Mouse (Mus musculus): Measurements from ENCODE around the gene Nrip1. TPM values are rescaled to one million over a fixed set of nuclear protein-coding genes. Genes with fewer than 3 reads are reported as not detected.

Gene Nrip1
- polyA plus RNA-seq, 1 experiment from 2014 or later, result 34.0 TPM

- H3K4me3 ChIP-seq, result no peak overlapping the region
- no peak overlapping the region for H3K27ac ChIP-seq
- H3K27me3 ChIP-seq, result no peaks in the 10 kb centered on the region
- WGBS, result 83% methylated on average over 5 of the region's 5 CpGs
- no peaks in the 10 kb centered on the region for H3K36me3 ChIP-seq
- H3K4me1 ChIP-seq, result peaks cover 4% of the 10 kb centered on the region; the same call in 1 of the 2 replicates
- no peak overlapping the region for H3K4me2 ChIP-seq (replicated peaks)
- no peak for ATAC-seq (ENCODE audit: low FRiP score)
- no peak overlapping the region for H3K9ac ChIP-seq
- H3K9me3 ChIP-seq (replicated peaks), result no peaks in the 10 kb centered on the region
Observed at GRCm38 (mm10) chr16:76355267-76355666, 18.4 kb downstream of the Nrip1 start.

DNA sequence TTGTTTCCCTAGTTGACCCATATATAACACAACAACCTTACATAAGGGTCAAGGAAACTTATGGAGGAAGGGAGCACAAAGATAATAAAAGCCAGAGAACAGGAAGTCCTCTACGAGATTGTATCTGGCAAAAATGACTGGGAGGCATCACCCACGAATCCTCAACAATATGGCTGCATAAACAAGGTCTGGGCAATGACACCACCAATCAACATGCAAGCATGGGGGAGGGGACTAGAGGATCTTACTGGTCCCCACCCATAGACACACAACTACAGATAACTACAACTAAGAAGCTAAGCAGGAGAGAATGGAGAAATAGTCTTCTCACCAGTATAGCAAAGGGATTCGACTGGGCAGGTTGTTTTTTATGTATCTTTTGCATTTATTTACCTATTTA, 18.8 kb downstream of the Nrip1 start:
- no peaks in the 10 kb centered on the region for H3K9me3 ChIP-seq (replicated peaks)
- 80% methylated on average over 3 of the region's 3 CpGs for WGBS
- no peak overlapping the region for H3K27ac ChIP-seq
- H3K27me3 ChIP-seq, result no peaks in the 10 kb centered on the region
- no peak overlapping the region for H3K4me2 ChIP-seq (replicated peaks)
- no peak overlapping the region for H3K4me3 ChIP-seq
- ATAC-seq (ENCODE audit: low FRiP score), result no peak
- peaks cover 4% of the 10 kb centered on the region; the same call in 1 of the 2 replicates for H3K4me1 ChIP-seq
- H3K9ac ChIP-seq, result no peak overlapping the region
- no peaks in the 10 kb centered on the region for H3K36me3 ChIP-seq

DNA sequence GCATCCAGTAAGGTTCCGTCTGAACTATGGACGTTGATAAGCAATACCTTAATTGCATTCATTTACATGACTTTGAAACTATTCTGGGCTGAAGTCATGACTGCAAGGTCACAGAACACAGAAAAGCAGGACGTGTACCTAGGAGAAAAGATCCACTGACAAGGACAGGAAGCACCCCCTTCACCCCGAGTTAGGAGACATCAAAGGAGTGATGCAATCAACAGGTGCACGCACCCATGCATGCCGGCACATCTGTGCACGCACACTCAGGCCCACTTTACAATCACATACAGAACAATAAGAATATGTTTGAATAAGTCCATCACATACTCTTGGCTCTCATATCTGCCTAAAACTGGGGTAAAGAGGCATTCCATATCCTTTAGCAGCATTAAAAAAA, 19.3 kb downstream of the Nrip1 start:
- Histone ChIP-seq H3K36me3 (no peaks in the 10 kb centered on the region), H3K9ac (no peak overlapping the region), H3K9me3 (replicated peaks) (no peaks in the 10 kb centered on the region), H3K4me1 (peaks cover 4% of the 10 kb centered on the region; the same call in 1 of the 2 replicates), H3K4me3 (no peak overlapping the region), H3K27me3 (no peaks in the 10 kb centered on the region), H3K4me2 (replicated peaks) (no peak overlapping the region), H3K27ac (no peak overlapping the region)
- ATAC-seq (ENCODE audit: low FRiP score), result no peak
- 80% methylated on average over 7 of the region's 7 CpGs for WGBS

GRCm38 (mm10) chr16:76350922-76351321, 22.7 kb downstream of the Nrip1 start:
- Histone ChIP-seq H3K27me3 (no peaks in the 10 kb centered on the region), H3K9me3 (replicated peaks) (no peaks in the 10 kb centered on the region), H3K36me3 (no peaks in the 10 kb centered on the region), H3K27ac (no peak overlapping the region), H3K4me3 (no peak overlapping the region), H3K4me2 (replicated peaks) (no peak overlapping the region), H3K9ac (no peak overlapping the region), H3K4me1 (no peaks in the 10 kb centered on the region)
- no peak for ATAC-seq (ENCODE audit: low FRiP score)
- WGBS, result 88% methylated on average over 8 of the region's 8 CpGs

DNA sequence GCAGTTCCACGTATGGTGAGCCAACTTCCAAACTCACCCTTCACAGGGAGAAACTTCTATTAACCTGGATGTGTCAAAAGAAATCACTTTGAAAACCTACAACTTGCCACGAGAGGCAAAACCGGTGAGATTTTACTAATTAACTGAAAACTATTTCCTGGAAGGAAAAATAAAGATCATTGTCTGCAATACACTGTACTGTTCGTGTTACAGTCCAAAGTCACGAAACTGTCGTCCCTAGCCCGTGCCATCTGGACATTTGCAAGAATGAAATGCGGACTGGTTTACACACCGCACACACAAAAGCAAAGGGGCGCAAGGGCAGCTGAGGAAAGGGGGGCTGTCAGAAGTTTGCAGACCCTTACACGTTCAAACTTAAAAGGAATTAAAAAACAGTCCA, 24.6 kb downstream of the Nrip1 start:
- H3K36me3 ChIP-seq, result peaks cover 3% of the 10 kb centered on the region
- H3K27me3 ChIP-seq, result no peaks in the 10 kb centered on the region
- H3K27ac ChIP-seq, result no peak overlapping the region
- H3K4me3 ChIP-seq, result no peak overlapping the region
- H3K4me1 ChIP-seq, result no peaks in the 10 kb centered on the region
- WGBS, result 80% methylated on average over 11 of the region's 11 CpGs
- ATAC-seq (ENCODE audit: low FRiP score), result no peak
- H3K4me2 ChIP-seq (replicated peaks), result no peak overlapping the region
- H3K9ac ChIP-seq, result no peak overlapping the region
- H3K9me3 ChIP-seq (replicated peaks), result peaks cover 4% of the 10 kb centered on the region; the same call in 1 of the 2 replicates

GRCm38 (mm10) chr16:76347719-76348421, 25.8 kb downstream of the Nrip1 start:
- no peak for ATAC-seq (ENCODE audit: low FRiP score)
- no peak overlapping the region for H3K27ac ChIP-seq
- WGBS, result 73% methylated on average over 13 of the region's 13 CpGs
- H3K27me3 ChIP-seq, result no peaks in the 10 kb centered on the region
- H3K9me3 ChIP-seq (replicated peaks), result peaks cover 8% of the 10 kb centered on the region; the same call in 1 of the 2 replicates
- no peak overlapping the region for H3K9ac ChIP-seq
- peaks cover 8% of the 10 kb centered on the region for H3K36me3 ChIP-seq
- no peak overlapping the region for H3K4me3 ChIP-seq
- no peak overlapping the region for H3K4me2 ChIP-seq (replicated peaks)
- H3K4me1 ChIP-seq, result no peaks in the 10 kb centered on the region

DNA sequence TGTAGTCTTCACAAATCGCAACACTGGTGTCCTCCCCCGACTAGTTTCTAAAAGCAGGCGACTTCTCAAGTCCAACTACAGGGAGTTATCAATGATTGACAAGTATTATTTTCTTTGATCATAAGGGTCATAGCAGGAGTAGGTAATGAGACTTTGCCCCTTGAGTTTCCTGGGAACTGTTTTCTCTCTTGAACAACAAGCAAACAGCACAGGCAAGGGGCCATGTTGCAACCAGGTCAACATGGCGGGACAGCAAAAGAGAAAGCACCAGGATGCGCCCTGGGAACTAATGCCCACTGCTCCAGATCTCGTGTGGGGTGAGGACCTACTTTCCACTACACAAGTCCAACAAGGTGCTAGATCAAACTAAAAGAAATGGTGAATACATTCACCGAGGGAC, 27.3 kb downstream of the Nrip1 start:
- Histone ChIP-seq H3K27ac (no peak overlapping the region), H3K9ac (no peak overlapping the region), H3K27me3 (no peaks in the 10 kb centered on the region), H3K36me3 (peaks cover 8% of the 10 kb centered on the region), H3K4me2 (replicated peaks) (no peak overlapping the region), H3K4me3 (no peak overlapping the region), H3K4me1 (no peaks in the 10 kb centered on the region), H3K9me3 (replicated peaks) (peaks cover 8% of the 10 kb centered on the region; the same call in 1 of the 2 replicates)
- 93% methylated on average over 7 of the region's 7 CpGs for WGBS
- no peak for ATAC-seq (ENCODE audit: low FRiP score)

GRCm38 (mm10) chr16:76344761-76345368, 28.8 kb downstream of the Nrip1 start:
- Histone ChIP-seq H3K27ac (no peak overlapping the region), H3K9me3 (replicated peaks) (peaks cover 8% of the 10 kb centered on the region; the same call in 1 of the 2 replicates), H3K4me2 (replicated peaks) (no peak overlapping the region), H3K9ac (no peak overlapping the region), H3K4me1 (no peaks in the 10 kb centered on the region), H3K27me3 (no peaks in the 10 kb centered on the region), H3K36me3 (peaks cover 8% of the 10 kb centered on the region), H3K4me3 (no peak overlapping the region)
- ATAC-seq (ENCODE audit: low FRiP score), result no peak
- 78% methylated on average over 3 of the region's 3 CpGs for WGBS

GRCm38 (mm10) chr16:76344030-76344429, 29.6 kb downstream of the Nrip1 start:
- no peak overlapping the region for H3K9ac ChIP-seq
- no peak overlapping the region for H3K4me2 ChIP-seq (replicated peaks)
- 98% methylated on average over 2 of the region's 2 CpGs for WGBS
- H3K27ac ChIP-seq, result no peak overlapping the region
- no peaks in the 10 kb centered on the region for H3K4me1 ChIP-seq
- peaks cover 8% of the 10 kb centered on the region for H3K36me3 ChIP-seq
- no peak overlapping the region for H3K4me3 ChIP-seq
- no peak for ATAC-seq (ENCODE audit: low FRiP score)
- H3K9me3 ChIP-seq (replicated peaks), result peaks cover 8% of the 10 kb centered on the region; the same call in 1 of the 2 replicates
- H3K27me3 ChIP-seq, result no peaks in the 10 kb centered on the region

- H3K9me3 ChIP-seq (replicated peaks), result peaks cover 8% of the 10 kb centered on the region; the same call in 1 of the 2 replicates
- WGBS, result 85% methylated on average over 8 of the region's 8 CpGs
- no peak overlapping the region for H3K4me3 ChIP-seq
- H3K4me1 ChIP-seq, result no peaks in the 10 kb centered on the region
- peaks cover 8% of the 10 kb centered on the region for H3K36me3 ChIP-seq
- no peaks in the 10 kb centered on the region for H3K27me3 ChIP-seq
- no peak overlapping the region for H3K27ac ChIP-seq
- H3K9ac ChIP-seq, result no peak overlapping the region
- no peak overlapping the region for H3K4me2 ChIP-seq (replicated peaks)
- no peak for ATAC-seq (ENCODE audit: low FRiP score)
Observed at GRCm38 (mm10) chr16:76341636-76342035, 32.0 kb downstream of the Nrip1 start.

DNA sequence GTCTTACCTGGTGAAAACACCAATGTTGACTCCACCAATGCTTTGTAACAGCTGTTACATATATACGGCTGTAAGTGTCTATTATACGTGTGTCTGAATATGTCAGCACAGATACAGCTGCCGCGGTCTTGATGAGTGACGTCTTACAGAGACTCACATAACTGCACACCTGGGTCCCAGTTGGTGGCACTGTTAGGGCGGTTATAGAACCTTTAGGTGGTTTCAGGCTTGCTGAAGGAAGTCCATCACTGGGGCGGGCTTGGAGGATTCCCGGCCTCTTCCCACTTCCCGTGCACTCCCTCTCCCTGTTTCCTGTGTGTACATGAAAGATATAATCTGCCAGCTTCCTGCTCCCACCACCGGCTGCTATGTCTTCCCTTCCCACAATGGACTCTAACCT, 34.4 kb downstream of the Nrip1 start:
- no peak overlapping the region for H3K27ac ChIP-seq
- H3K4me3 ChIP-seq, result no peak overlapping the region
- no peaks in the 10 kb centered on the region for H3K4me1 ChIP-seq
- no peaks in the 10 kb centered on the region for H3K27me3 ChIP-seq
- no peak for ATAC-seq (ENCODE audit: low FRiP score)
- 89% methylated on average over 10 of the region's 10 CpGs for WGBS
- peaks cover 7% of the 10 kb centered on the region for H3K36me3 ChIP-seq
- H3K4me2 ChIP-seq (replicated peaks), result no peak overlapping the region
- H3K9ac ChIP-seq, result no peak overlapping the region
- peaks cover 6% of the 10 kb centered on the region; the same call in 1 of the 2 replicates for H3K9me3 ChIP-seq (replicated peaks)

- Histone ChIP-seq H3K4me2 (replicated peaks) (no peak overlapping the region), H3K9ac (no peak overlapping the region), H3K4me3 (no peak overlapping the region), H3K36me3 (no peaks in the 10 kb centered on the region), H3K4me1 (no peaks in the 10 kb centered on the region), H3K9me3 (replicated peaks) (no peaks in the 10 kb centered on the region), H3K27me3 (no peaks in the 10 kb centered on the region), H3K27ac (no peak overlapping the region)
- 87% methylated on average over 7 of the region's 7 CpGs for WGBS
- ATAC-seq (ENCODE audit: low FRiP score), result no peak
Observed at GRCm38 (mm10) chr16:76337351-76337750, 36.3 kb downstream of the Nrip1 start.

- no peaks in the 10 kb centered on the region for H3K9me3 ChIP-seq (replicated peaks)
- no peaks in the 10 kb centered on the region for H3K4me1 ChIP-seq
- H3K9ac ChIP-seq, result no peak overlapping the region
- H3K27me3 ChIP-seq, result no peaks in the 10 kb centered on the region
- no peak overlapping the region for H3K4me2 ChIP-seq (replicated peaks)
- 92% methylated on average over 11 of the region's 11 CpGs for WGBS
- H3K27ac ChIP-seq, result no peak overlapping the region
- no peaks in the 10 kb centered on the region for H3K36me3 ChIP-seq
- no peak for ATAC-seq (ENCODE audit: low FRiP score)
- H3K4me3 ChIP-seq, result no peak overlapping the region
Observed at GRCm38 (mm10) chr16:76336932-76337331, 36.7 kb downstream of the Nrip1 start.

Measured in hindbrain, embryonic 12.5 days (tissue).